Mouse (Mus musculus): ENCODE results near the gene B230118H07Rik.

DNA sequence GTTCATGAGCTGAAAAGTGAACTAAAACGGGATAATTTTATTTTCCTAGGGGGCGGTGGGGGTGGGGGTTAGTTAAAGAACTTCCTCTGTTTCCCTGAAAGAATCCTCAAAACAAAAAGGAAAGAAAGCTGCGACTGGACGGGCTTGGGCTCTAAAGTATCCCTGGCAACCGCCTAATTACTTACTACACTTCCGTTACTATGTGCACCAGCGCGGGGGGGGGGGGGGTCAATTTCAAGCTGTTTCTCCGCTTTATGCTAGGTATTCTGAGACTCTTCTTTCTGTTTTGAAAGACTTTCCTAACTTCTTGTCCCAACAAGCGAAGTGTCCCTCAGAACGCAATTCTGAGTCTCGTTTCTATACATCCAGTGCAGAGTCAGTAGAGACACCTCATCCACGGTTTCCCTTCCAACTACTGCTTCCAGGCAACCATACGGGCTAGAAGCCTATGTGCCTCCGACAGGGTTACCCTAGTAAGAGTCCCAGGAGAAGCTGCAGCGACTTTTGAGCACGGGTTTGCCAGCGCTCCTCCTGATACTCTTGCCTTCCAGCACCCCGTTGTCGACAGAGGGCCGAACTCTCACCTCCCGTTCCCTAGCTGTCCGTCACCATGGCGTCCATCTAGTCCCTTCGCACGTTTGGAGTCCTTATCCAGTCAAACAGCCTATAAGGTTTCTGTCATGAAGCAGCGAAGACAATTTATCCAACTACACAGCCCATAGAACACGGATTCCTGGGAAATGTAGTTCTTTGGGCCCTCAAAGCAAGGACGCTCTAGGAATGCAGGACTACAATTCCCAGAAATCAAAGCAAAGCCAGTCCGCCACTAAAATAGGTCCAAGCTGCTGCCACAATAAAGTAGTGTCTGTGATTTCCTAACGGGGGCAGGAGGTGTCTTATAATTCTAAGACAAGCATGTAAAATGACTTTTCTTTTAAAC lies 20.8 kb downstream of the B230118H07Rik start:
- TF ChIP-seq CTCF (IDR thresholded peaks at IDR 0.05): 0 out of 2 replicates have a peak, but pooled peaks have one; percentile 10
- 0 out of 2 replicates have a peak, but pooled peaks have one; percentile 20 for TF ChIP-seq EP300 (IDR thresholded peaks at IDR 0.05)

Data from lung, postnatal 0 days (tissue).